Mouse (Mus musculus): ENCODE measurements around the gene Rsf1. TPM values are rescaled to one million over a fixed set of nuclear protein-coding genes. Genes with fewer than 3 reads are reported as not detected.

The Rsf1 gene
- total RNA-seq, 4 experiments from 2014 or later, result 23.9 to 37.7 (median 31.4) TPM

- no peak for DNase-seq
Observed at GRCm38 (mm10) chr7:97726080-97726479, 146.4 kb downstream of the Rsf1 start.

- DNase-seq, result no peak
Observed at GRCm38 (mm10) chr7:97726778-97727177, 147.1 kb downstream of the Rsf1 start.

GRCm38 (mm10) chr7:97728666-97729614, 149.3 kb downstream of the Rsf1 start:
- no peak for DNase-seq

GRCm38 (mm10) chr7:97730427-97730826, 150.7 kb downstream of the Rsf1 start:
- no peak for DNase-seq

GRCm38 (mm10) chr7:97733606-97734005, 153.9 kb downstream of the Rsf1 start:
- no peak for DNase-seq

GRCm38 (mm10) chr7:97735021-97735420, 155.3 kb downstream of the Rsf1 start:
- no peak for DNase-seq

- no peak for DNase-seq
Observed at GRCm38 (mm10) chr7:97735886-97736420, 156.3 kb downstream of the Rsf1 start.

- DNase-seq, result no peak
Observed at GRCm38 (mm10) chr7:97737256-97737637, 157.6 kb downstream of the Rsf1 start.

- DNase-seq, result peak; percentile 86
Observed at GRCm38 (mm10) chr7:97737638-97738456, 158.2 kb downstream of the Rsf1 start, which contains the start of gene Aqp11. TSS of gene Aqp11 (minus strand) at chr7:97738289.

- peak; percentile 66 for DNase-seq
Observed at GRCm38 (mm10) chr7:97740948-97741347, 161.3 kb downstream of the Rsf1 start.

GRCm38 (mm10) chr7:97741756-97742291, 162.1 kb downstream of the Rsf1 start:
- DNase-seq, result no peak

Other genes starting within 250 kb of the Rsf1 start
- gene Usp35, start 247.9 kb upstream of the Rsf1 start, total RNA-seq (2022), result 10 to 100 TPM; 10.8 to 29.5 (median 17.7) TPM
- 1 to 10 TPM; 8.2 to 10.0 (median 9.0) TPM for gene Kctd21, start 247.6 kb upstream of the Rsf1 start, total RNA-seq (2022)
- gene Alg8, start 208.3 kb upstream of the Rsf1 start, total RNA-seq (2022), result 10 to 100 TPM; 11.2 to 18.6 (median 15.8) TPM
- 100 to 1,000 TPM; 202 to 264 (median 251) TPM for gene Ndufc2, start 179.9 kb upstream of the Rsf1 start, total RNA-seq (2022)
- 100 to 1,000 TPM in 3 of 4 experiments, 10 to 100 TPM in 1; 69.8 to 491 (median 335) TPM for gene Thrsp, start 162.2 kb upstream of the Rsf1 start, total RNA-seq (2022)
- gene Kctd14, start 128.6 kb upstream of the Rsf1 start, total RNA-seq (2022), result 1 to 10 TPM; 1.8 to 4.0 (median 3.0) TPM
- gene Ints4, start 98.9 kb upstream of the Rsf1 start, total RNA-seq (2022), result 10 to 100 TPM; 55.3 to 82.3 (median 72.2) TPM
- gene Aamdc, start 392 bp upstream of the Rsf1 start, total RNA-seq (2022), result 10 to 100 TPM; 33.5 to 41.6 (median 35.7) TPM
- gene Clns1a, start 116.7 kb downstream of the Rsf1 start, total RNA-seq (2022), result 10 to 100 TPM; 54.5 to 66.7 (median 63.1) TPM
- gene Aqp11, start 158.4 kb downstream of the Rsf1 start, total RNA-seq (2022), result 1 to 10 TPM; 1.8 to 6.1 (median 3.3) TPM
- 10 to 100 TPM; 15.8 to 35.1 (median 27.8) TPM for gene Pak1, start 208.7 kb downstream of the Rsf1 start, total RNA-seq (2022)